ENCODE assay signal across 8 mouse cellular contexts in genomic region chr8:84832034-84832717, GRCm38 (mm10). TPM values are rescaled to one million over a fixed set of nuclear protein-coding genes. Genes with fewer than 3 reads are reported as not detected.
A peak's percentile ranks its signal among the peaks of the same experiment; 100 is the strongest.
DNase-seq lines count a peak whose midpoint lies in the region; ATAC-seq lines count a peak whose summit lies in the region.

No protein-coding gene starts in this region.

- peaks cover 22% of the 10 kb centered on the region for H3K4me1 ChIP-seq in intestine, embryonic 14.5 days (replicated peaks; ENCODE audit: control insufficient read depth, insufficient read depth, low read length)

- peak; percentile 67; the same call in 1 of the 2 replicates for ATAC-seq in intestine, embryonic 14.5 days (replicated peaks; ENCODE audit: low FRiP score, low TSS enrichment, low read depth)

- WGBS in intestine, embryonic 14.5 days = 2% methylated on average over 59 of the region's 59 CpGs

- H3K4me2 ChIP-seq in intestine, embryonic 14.5 days (ENCODE audit: low read length) = peak overlapping the region; percentile 60

- DNase-seq in adrenal gland, adult 2 months = peak; percentile 91
- DNase-seq in embryo, embryonic 11 days = peak; percentile 88
- DNase-seq in gastrocnemius, postnatal 36 days = peak; percentile 75 to 79
- DNase-seq in intestine, embryonic 14.5 days (ENCODE audit: low spot score) = peak; percentile 93
- DNase-seq in left cerebral cortex, postnatal 4 days = peak; percentile 77
- DNase-seq in mesoderm, embryonic 11.5 days (ENCODE audit: low read depth, low spot score) = peak; percentile 80
- peak; percentile 86 for DNase-seq in right cerebral cortex, postnatal 25 days
- peak; percentile 67 to 78 for DNase-seq in urinary bladder, postnatal 36 days (ENCODE audit: low spot score in 2 of 2)

- H3K27ac ChIP-seq in intestine, embryonic 14.5 days (ENCODE audit: low read depth) = peak overlapping the region; percentile 93

- H3K9ac ChIP-seq in intestine, embryonic 14.5 days (ENCODE audit: low read length) = peak overlapping the region; percentile 99

- peaks cover 34% of the 10 kb centered on the region for H3K36me3 ChIP-seq in intestine, embryonic 14.5 days (ENCODE audit: control insufficient read depth, insufficient read depth, low read length)

- H3K27me3 ChIP-seq in intestine, embryonic 14.5 days (replicated peaks; ENCODE audit: control insufficient read depth, insufficient read depth, low read length) = no peaks in the 10 kb centered on the region

- intact Hi-C loops in gastrocnemius, postnatal 36 days (cut with DNase I) = no loop called here
- intact Hi-C loops in left cerebral cortex, postnatal 4 days (cut with DNase I) = no loop called here

- no peaks in the 10 kb centered on the region for H3K9me3 ChIP-seq in intestine, embryonic 14.5 days (ENCODE audit: control insufficient read depth, low read length)

- H3K4me3 ChIP-seq in intestine, embryonic 14.5 days (ENCODE audit: low read depth, low read length) = peak overlapping the region; percentile 100

RNA-seq across cellular contexts. Expression of gene Gadd45gip1, which starts 0.9 kb away (rescaled TPM):
- total RNA-seq in adrenal gland, adult 2 months (2021) = 10 to 100 TPM; 72.6 to 74.9 TPM
- 141 and 196 TPM in 2 replicates for polyA plus RNA-seq in adrenal gland, adult 2 months (2012; rRNA removed)
- 10 to 100 TPM; 17.7 to 23.0 TPM for total RNA-seq in gastrocnemius, postnatal 36 days (2021)
- polyA plus RNA-seq in intestine, embryonic 14.5 days (2014; fragmentation: Nextera tagmentation; extraction: Ambion mirVana) = 57.8 and 60.8 TPM in 2 replicates
- 10 to 100 TPM; 18.4 to 18.9 TPM for total RNA-seq in left cerebral cortex, postnatal 4 days (2021)

RNA-seq across cellular contexts. Expression of gene Rad23a, which starts 8.3 kb away (rescaled TPM):
- 100 to 1,000 TPM; 122 to 141 TPM for total RNA-seq in adrenal gland, adult 2 months (2021)
- 128 and 131 TPM in 2 replicates for polyA plus RNA-seq in adrenal gland, adult 2 months (2012; rRNA removed)
- 100 to 1,000 TPM; 136 to 151 TPM for total RNA-seq in gastrocnemius, postnatal 36 days (2021)
- polyA plus RNA-seq in intestine, embryonic 14.5 days (2014; fragmentation: Nextera tagmentation; extraction: Ambion mirVana) = 126 and 129 TPM in 2 replicates
- 10 to 100 TPM; 44.1 to 49.7 TPM for total RNA-seq in left cerebral cortex, postnatal 4 days (2021)

RNA-seq across cellular contexts. Expression of gene Dand5, which starts 9.6 kb away (rescaled TPM):
- 10 to 100 TPM; 11.5 to 12.2 TPM for total RNA-seq in adrenal gland, adult 2 months (2021)
- polyA plus RNA-seq in adrenal gland, adult 2 months (2012; rRNA removed) = 5.1 and 7.0 TPM in 2 replicates
- total RNA-seq in gastrocnemius, postnatal 36 days (2021) = 1 to 10 TPM; 8.3 to 9.9 TPM
- 5.2 and 5.4 TPM in 2 replicates for polyA plus RNA-seq in intestine, embryonic 14.5 days (2014; fragmentation: Nextera tagmentation; extraction: Ambion mirVana)
- 1 to 10 TPM; 4.9 to 5.5 TPM for total RNA-seq in left cerebral cortex, postnatal 4 days (2021)

RNA-seq across cellular contexts. Expression of gene Calr, which starts 14.6 kb away (rescaled TPM):
- 100 to 1,000 TPM; 684 to 730 TPM for total RNA-seq in adrenal gland, adult 2 months (2021)
- polyA plus RNA-seq in adrenal gland, adult 2 months (2012; rRNA removed) = 88.2 and 91.2 TPM in 2 replicates
- 100 to 1,000 TPM; 153 to 159 TPM for total RNA-seq in gastrocnemius, postnatal 36 days (2021)
- 721 and 823 TPM in 2 replicates for polyA plus RNA-seq in intestine, embryonic 14.5 days (2014; fragmentation: Nextera tagmentation; extraction: Ambion mirVana)
- total RNA-seq in left cerebral cortex, postnatal 4 days (2021) = 100 to 1,000 TPM; 528 to 548 TPM

RNA-seq across cellular contexts. Expression of gene Farsa, which starts 24.6 kb away (rescaled TPM):
- total RNA-seq in adrenal gland, adult 2 months (2021) = 10 to 100 TPM; 61.6 to 69.3 TPM
- polyA plus RNA-seq in adrenal gland, adult 2 months (2012; rRNA removed) = 45.3 and 51.4 TPM in 2 replicates
- total RNA-seq in gastrocnemius, postnatal 36 days (2021) = 10 to 100 TPM; 22.1 to 26.2 TPM
- 89.0 TPM in 2 replicates for polyA plus RNA-seq in intestine, embryonic 14.5 days (2014; fragmentation: Nextera tagmentation; extraction: Ambion mirVana)
- total RNA-seq in left cerebral cortex, postnatal 4 days (2021) = 10 to 100 TPM; 86.2 to 90.4 TPM

Comparison
In these comparisons a context has a peak if more than half of its experiments do, and no peak if none do; other contexts are left out.
1. Peak in every context shown above with its lines: DNase-seq, ATAC-seq, H3K4me3 ChIP-seq and H3K27ac ChIP-seq.